Comparison of ENCODE assay signal across 7 mouse cellular contexts in genomic region chr6:5109925-5110714, GRCm38 (mm10).
DNase-seq lines count a peak whose midpoint lies in the region; ATAC-seq lines count a peak whose summit lies in the region.

No protein-coding gene starts in this region.

- H3K4me3 ChIP-seq in embryonic facial prominence, embryonic 12.5 days: peak overlapping the region; percentile 25
- 0 out of 2 replicates have a peak overlapping the region, but pooled peaks have one; percentile 3 for H3K4me3 ChIP-seq in limb, embryonic 11.5 days (ENCODE audit: low read depth, low read length)
- peak overlapping the region; percentile 37 for H3K4me3 ChIP-seq in midbrain, embryonic 14.5 days (replicated peaks; ENCODE audit: low read depth, low read length)

- H3K27me3 ChIP-seq in embryonic facial prominence, embryonic 12.5 days: no peaks in the 10 kb centered on the region
- no peaks in the 10 kb centered on the region for H3K27me3 ChIP-seq in limb, embryonic 11.5 days (ENCODE audit: control insufficient read depth, insufficient read depth, low read length)
- H3K27me3 ChIP-seq in midbrain, embryonic 14.5 days (ENCODE audit: control insufficient read depth, insufficient read depth, low read length): no peaks in the 10 kb centered on the region

- H3K4me2 ChIP-seq in embryonic facial prominence, embryonic 12.5 days (replicated peaks): peak overlapping the region; percentile 51
- peak overlapping the region; percentile 29; the same call in 1 of the 2 replicates for H3K4me2 ChIP-seq in limb, embryonic 11.5 days (ENCODE audit: low read depth, severe bottlenecking)
- H3K4me2 ChIP-seq in midbrain, embryonic 14.5 days (ENCODE audit: low read length): peak overlapping the region; percentile 58

- WGBS in embryonic facial prominence, embryonic 12.5 days: 4% methylated on average over 18 of the region's 18 CpGs
- 2% methylated on average over 18 of the region's 18 CpGs for WGBS in limb, embryonic 11.5 days
- 3% methylated on average over 18 of the region's 18 CpGs for WGBS in midbrain, embryonic 14.5 days

- no peak overlapping the region for H3K9ac ChIP-seq in embryonic facial prominence, embryonic 12.5 days
- H3K9ac ChIP-seq in limb, embryonic 11.5 days (ENCODE audit: low read length): 0 out of 2 replicates have a peak overlapping the region, but pooled peaks have one; percentile 12
- peak overlapping the region; percentile 43 for H3K9ac ChIP-seq in midbrain, embryonic 14.5 days (replicated peaks; ENCODE audit: low read length)

- DNase-seq in adrenal gland, postnatal 14 days: peak; percentile 93
- DNase-seq in heart, adult 11 months: peak; percentile 98
- peak; percentile 88 for DNase-seq in kidney, adult 18-20 months
- peak; percentile 96 for DNase-seq in limb, embryonic 11.5 days (ENCODE audit: low spot score)
- DNase-seq in midbrain, embryonic 14.5 days: peak; percentile 95
- peak; percentile 43 to 63 for DNase-seq in spleen, adult 18-20 months

- peak; percentile 97 for ATAC-seq in embryonic facial prominence, embryonic 12.5 days (ENCODE audit: insufficient number of reproducible peaks, insufficient read depth, low FRiP score, low TSS enrichment)
- peak; percentile 93 for ATAC-seq in limb, embryonic 11.5 days (ENCODE audit: insufficient number of reproducible peaks, low FRiP score, low TSS enrichment, low read depth)
- ATAC-seq in midbrain, embryonic 14.5 days (ENCODE audit: low FRiP score, low TSS enrichment): peak; percentile 96

- peak overlapping the region; percentile 50; the same call in 1 of the 2 replicates for H3K27ac ChIP-seq in embryonic facial prominence, embryonic 12.5 days
- peak overlapping the region; percentile 70; the same call in 1 of the 2 replicates for H3K27ac ChIP-seq in limb, embryonic 11.5 days (replicated peaks; ENCODE audit: low read depth, low read length)
- H3K27ac ChIP-seq in midbrain, embryonic 14.5 days (replicated peaks; ENCODE audit: low read depth, low read length): peak overlapping the region; percentile 52; the same call in 1 of the 2 replicates

- H3K9me3 ChIP-seq in embryonic facial prominence, embryonic 12.5 days: no peaks in the 10 kb centered on the region
- no peaks in the 10 kb centered on the region for H3K9me3 ChIP-seq in limb, embryonic 11.5 days (ENCODE audit: control insufficient read depth, low read length)
- no peaks in the 10 kb centered on the region for H3K9me3 ChIP-seq in midbrain, embryonic 14.5 days (ENCODE audit: control insufficient read depth, low read length)

- H3K4me1 ChIP-seq in embryonic facial prominence, embryonic 12.5 days: peaks cover 18% of the 10 kb centered on the region; the same call in 1 of the 2 replicates
- peaks cover 29% of the 10 kb centered on the region; the same call in 1 of the 2 replicates for H3K4me1 ChIP-seq in limb, embryonic 11.5 days (ENCODE audit: control insufficient read depth, insufficient read depth, low read length)
- peaks cover 3% of the 10 kb centered on the region; the same call in 1 of the 2 replicates for H3K4me1 ChIP-seq in midbrain, embryonic 14.5 days (ENCODE audit: control insufficient read depth, insufficient read depth, low read length)

- peaks cover 6% of the 10 kb centered on the region; the same call in 1 of the 2 replicates for H3K36me3 ChIP-seq in embryonic facial prominence, embryonic 12.5 days
- no peaks in the 10 kb centered on the region for H3K36me3 ChIP-seq in limb, embryonic 11.5 days (ENCODE audit: control insufficient read depth, insufficient read depth, low read length)
- H3K36me3 ChIP-seq in midbrain, embryonic 14.5 days (ENCODE audit: control insufficient read depth, insufficient read depth, low read length): 0 out of 2 replicates have a peak, but pooled peaks cover 4% of the 10 kb centered on the region

Comparison
In these comparisons a context has a peak if more than half of its experiments do, and no peak if none do; other contexts are left out.
1. Peak in every context shown above with its lines: DNase-seq, ATAC-seq, H3K4me3 ChIP-seq and H3K27ac ChIP-seq.